Mouse (Mus musculus) CD4-positive naive resting alpha-beta T cell, adult 76 days (primary cell): Measurements from ENCODE around the gene Macrod1. TPM values are rescaled to one million over a fixed set of nuclear protein-coding genes. Genes with fewer than 3 reads are reported as not detected.

Experiments used
- total RNA-seq: library from RNA; stranded (reverse); gene quantifications from one replicate; pipeline ENCODE4 v1.2.4, GENCODE M21; 2023

Gene Macrod1
- 14.7 TPM for total RNA-seq

DNA sequence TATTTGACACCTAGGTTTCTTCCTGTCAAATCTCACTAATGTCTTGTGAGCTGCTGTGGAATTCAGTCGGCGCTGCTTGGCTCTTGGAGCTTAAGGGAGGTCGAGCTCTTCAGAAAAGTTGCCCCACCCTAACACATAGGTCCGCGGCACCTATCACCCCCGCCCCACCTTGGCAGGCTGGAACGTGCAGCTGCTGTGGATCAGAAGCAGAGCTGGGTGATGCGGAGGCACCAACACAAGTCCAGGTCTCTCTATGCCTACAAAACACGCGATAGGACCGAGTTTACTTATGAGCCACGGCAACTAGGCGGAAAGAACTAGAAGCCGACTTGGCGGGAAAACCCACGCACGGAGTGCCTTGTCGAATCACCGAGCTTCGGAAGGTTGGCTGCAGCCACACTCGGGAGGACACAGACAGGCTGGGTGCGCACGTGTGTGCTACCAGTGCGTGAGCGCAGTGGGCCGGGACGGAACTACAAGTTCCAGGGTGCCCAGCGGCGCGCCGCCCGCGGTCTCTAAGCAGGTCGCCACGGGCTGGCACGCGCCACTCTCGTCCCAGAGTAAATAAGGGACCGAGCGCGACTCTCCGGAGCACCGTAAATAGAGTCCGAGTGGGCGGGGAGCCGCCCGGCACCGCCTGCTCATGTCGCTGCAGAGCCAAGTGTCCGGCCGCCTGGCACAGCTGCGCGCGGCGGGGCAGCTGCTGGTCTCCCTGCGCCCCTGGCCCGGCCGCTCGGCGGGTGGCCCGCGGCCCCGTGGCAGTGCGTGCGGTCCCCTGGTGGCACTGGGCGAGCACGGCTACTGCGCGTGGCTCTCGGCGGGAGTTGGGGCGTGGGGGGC is at the start of gene Macrod1:
TSS of gene Macrod1 (plus strand) at position 563 of the 840 bp plus-strand sequence.

DNA sequence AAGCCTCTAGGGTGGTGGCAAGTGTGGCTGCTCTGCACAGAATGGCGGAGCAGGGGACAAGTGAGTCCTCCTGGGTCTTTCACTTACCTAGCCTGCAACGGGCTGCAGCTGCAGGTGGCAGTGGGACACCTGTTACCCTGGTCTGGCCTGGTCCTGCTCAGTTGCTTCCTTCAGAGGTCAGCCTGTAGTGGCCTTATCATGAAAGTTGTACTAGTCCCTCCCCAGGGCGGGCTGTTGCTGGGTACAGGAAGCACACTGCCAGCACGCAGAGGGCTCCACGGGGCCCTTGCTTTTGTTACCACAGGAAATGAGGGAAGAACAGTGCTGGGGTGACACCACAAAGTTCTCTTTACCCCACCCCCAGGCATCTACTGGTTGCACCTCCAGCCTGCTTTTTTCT is 37.4 kb upstream of the Macrod1 start, which contains the start of gene Fermt3:
TSS of gene Fermt3 (minus strand) at position 279 of the 400 bp plus-strand sequence.

DNA sequence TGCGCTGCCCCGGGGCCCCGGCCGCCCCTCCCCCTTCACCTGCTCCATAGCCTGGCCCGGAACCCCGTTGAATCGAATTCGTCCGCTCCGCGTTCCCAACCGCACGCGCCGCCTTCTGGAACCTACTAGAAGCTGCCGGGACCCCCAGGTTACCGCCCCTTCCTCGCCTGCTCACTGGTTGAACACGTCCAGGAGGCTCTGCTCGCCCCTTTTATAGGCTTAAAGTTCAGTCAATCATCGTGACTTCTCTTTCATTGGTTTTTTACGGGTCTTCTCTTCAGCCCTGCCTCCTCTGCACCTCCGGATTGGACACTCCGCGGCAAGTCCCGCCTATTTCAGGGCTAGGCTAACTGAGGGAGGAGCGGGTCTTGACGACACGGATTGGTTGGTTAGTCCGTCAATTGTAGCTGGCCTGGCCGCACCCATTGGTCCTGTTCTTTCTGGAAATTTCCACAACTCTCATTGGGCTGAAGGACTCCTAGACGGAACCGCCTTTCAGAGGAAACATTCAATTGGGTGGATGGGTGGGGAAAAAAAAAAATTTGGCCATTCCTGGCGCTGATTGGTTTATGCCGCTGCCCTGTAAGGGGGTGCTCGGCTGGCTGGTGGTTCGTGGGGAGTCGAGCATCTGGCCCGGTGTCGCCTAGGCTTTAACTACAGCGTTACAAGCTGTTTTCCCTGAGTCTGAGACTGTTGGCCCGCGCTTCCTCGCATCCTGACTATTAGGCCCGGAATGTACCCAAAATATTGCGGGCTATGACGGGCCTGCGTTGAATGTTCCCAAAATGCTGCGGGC is 16.6 kb upstream of the Macrod1 start, which contains the start of gene Stip1:
TSS of gene Stip1 (minus strand) at position 127 of the 796 bp plus-strand sequence.

DNA sequence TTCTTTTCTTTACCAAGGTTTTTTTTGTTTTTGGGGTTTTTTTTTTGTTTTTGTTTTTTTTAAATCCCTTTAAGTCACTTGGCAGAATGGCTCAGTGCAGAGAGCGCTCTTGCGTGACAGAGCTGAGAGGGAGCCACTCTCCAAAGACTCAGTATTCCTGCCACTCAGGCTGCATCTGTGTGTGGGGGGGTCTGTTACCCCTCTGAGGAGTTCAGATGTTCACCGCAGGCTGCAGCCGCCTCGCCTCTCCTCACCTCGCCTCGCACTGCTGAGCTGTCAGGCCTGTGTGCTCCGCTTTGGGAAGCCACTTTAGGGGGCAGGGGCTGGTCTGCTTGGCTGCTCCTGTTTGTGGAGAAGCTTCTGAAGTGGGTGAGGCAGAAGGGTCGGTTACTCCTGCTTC is 48.9 kb downstream of the Macrod1 start, which contains the start of gene Flrt1:
TSS of gene Flrt1 (minus strand) at position 186 of the 400 bp plus-strand sequence.

DNA sequence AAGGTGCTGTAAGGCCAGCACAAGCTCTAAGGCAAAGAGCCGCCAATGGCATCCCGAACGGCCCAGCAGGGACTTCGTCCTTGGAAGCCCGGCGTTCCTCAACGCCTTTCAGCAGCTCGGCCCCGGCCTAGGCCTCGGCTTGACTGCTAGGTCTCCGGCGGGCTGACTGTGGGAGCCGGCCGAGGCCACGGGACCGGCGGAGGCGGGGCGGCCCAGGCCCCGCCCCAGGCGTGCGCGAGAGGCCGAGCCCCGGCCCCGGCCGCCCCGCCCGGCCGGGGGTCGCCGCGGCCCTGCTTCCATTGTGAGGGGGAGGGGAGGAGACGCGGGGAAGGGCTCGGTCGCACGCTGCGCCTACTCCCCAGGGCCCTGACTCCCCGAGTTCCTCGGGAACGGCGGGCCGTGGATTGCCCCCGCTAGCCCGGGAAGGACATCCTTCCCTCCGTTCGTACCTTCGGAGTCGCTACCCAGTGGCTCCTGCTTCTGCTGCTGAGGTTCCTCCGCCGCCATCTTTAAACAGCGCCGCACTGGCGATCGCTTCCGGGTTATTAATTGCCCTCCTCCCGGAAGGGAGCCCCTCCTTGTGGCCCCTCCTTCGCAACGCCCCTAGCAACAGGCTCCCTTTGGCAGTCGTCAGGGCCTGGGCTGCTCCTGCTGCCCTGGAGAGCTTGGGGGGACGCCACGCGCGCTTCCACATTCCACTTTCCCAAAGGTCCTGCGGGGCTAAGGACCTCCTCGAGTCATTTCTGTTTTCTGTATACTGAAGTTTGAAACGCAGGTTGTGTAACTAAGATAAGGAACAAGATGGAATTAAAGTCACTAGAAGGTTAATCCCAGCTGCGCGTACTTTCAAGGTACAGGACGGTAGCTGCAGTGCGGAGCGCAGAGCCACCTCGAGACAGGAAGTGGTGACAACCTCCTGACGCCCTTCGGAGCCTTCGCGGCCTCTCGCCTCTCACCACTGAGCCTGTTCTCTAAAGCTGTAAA is 149.4 kb downstream of the Macrod1 start, which contains the start of gene Otub1:
TSS of gene Otub1 (minus strand) at position 564 of the 984 bp plus-strand sequence.

DNA sequence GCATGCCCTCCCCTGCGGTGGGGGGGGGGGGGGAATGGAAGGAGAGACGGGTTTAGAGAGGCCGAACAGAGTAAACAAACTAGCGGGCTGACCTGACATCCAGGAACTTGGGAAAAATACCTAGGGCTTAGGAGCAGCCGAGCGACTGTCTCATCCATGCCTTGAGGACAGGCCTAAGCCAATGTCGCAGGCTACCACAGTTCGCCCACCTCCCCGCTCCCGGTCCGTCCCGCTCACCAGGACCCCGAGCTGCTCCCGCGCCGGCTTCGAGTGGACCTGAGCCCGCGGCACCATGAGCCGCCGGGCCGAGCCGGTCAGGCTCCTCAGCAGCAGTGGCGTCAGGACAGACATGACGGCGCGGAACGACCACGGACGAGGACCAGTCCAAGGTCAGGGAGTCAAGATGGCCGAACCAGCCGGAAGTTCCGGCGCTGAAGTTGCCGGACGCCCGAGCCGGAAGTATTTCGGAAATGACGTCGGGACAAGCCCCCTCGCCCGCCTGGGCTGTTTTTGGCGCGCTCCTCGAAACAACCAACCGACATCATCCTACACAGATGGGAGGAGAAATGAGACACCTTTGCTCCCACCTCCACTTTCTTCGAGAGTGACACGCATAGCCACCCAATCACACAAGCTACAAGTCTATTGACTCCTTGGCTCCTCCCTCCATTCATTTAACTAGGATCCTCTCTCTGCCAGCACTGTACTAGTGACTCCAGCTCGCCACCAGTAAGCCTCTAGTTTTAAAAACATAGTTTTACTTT is 160.7 kb downstream of the Macrod1 start, which contains the start of gene Cox8a:
TSS of gene Cox8a (minus strand) at position 455 of the 764 bp plus-strand sequence.

DNA sequence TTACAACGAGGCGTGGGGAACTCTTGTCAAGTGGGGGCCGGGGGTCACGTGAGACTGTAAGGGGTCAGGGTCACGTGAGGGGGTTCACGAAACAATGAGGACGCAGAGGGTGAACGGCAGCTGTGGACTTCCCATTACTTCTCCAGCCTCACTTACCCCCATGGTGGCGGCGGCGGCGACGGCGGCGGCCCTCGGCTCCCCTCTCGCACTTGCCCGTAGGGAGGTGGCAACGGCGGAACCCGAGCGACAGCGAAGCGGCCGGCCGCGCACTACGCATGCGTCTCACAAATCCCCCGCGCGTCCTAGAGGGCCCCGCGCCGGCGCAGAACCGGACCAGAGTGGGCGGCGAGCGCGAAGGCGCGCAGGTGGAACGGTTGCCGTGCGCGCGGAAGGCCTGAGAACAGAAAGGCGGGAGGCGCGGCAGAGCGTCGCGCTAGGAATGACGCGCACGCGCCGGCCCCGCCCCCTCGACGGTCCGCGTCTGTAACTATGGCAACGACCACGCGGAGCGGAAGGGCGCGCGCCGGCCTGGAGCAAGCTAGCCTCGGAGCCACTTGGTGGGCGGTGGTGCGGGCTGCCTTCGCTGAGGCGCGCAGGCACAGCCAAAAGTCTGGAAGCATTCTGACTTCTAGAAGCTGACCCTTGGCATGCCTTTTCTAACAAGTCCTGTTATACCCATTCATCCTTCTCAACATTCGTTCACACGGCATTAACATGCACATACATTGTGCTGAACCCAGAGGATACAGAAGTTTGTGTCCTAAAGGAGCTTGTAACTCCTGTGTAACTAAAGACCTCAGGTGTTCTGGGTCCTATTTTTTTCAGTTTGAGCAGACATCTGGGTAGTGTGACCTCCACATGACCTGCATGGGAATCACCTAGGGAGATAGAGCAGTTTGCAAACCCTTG is 184.4 kb downstream of the Macrod1 start, which contains the start of gene Naa40:
TSS of gene Naa40 (minus strand) at position 402 of the 909 bp plus-strand sequence.

Other genes with a start within 250 kb of the Macrod1 start
- gene Rps6ka4, start 216.2 kb upstream of the Macrod1 start, total RNA-seq, result 26.8 TPM
- gene Ccdc88b, start 198.6 kb upstream of the Macrod1 start, total RNA-seq, result 89.3 TPM
- 125 TPM for gene Trmt112, start 147.1 kb upstream of the Macrod1 start, total RNA-seq
- 48.4 TPM for gene Prdx5, start 146.7 kb upstream of the Macrod1 start, total RNA-seq
- 26.7 TPM for gene Esrra, start 135.0 kb upstream of the Macrod1 start, total RNA-seq
- gene Catsperz, start 131.4 kb upstream of the Macrod1 start, total RNA-seq, result not detected
- 1.1 TPM for gene Kcnk4, start 122.3 kb upstream of the Macrod1 start, total RNA-seq
- 10.2 TPM for gene Bad, start 114.9 kb upstream of the Macrod1 start, total RNA-seq
- gene Gpr137, start 114.3 kb upstream of the Macrod1 start, total RNA-seq, result 7.0 TPM
- gene Ppp1r14b, start 81.8 kb upstream of the Macrod1 start, total RNA-seq, result 93.3 TPM
- gene Plcb3, start 80.3 kb upstream of the Macrod1 start, total RNA-seq, result 8.1 TPM
- gene Fkbp2, start 76.3 kb upstream of the Macrod1 start, total RNA-seq, result 11.3 TPM
- 7.7 TPM for gene Vegfb, start 69.2 kb upstream of the Macrod1 start, total RNA-seq
- gene Dnajc4, start 64.2 kb upstream of the Macrod1 start, total RNA-seq, result 28.4 TPM
- gene Nudt22, start 60.7 kb upstream of the Macrod1 start, total RNA-seq, result 5.1 TPM
- gene Trpt1, start 60.7 kb upstream of the Macrod1 start, total RNA-seq, result 2.1 TPM
- gene Fermt3, start 37.3 kb upstream of the Macrod1 start, total RNA-seq, result 143 TPM
- gene Stip1, start 16.8 kb upstream of the Macrod1 start, total RNA-seq, result 91.7 TPM
- gene Flrt1, start 48.9 kb downstream of the Macrod1 start, total RNA-seq, result not detected
- gene Otub1, start 149.5 kb downstream of the Macrod1 start, total RNA-seq, result 107 TPM
- 205 TPM for gene Cox8a, start 160.8 kb downstream of the Macrod1 start, total RNA-seq
- 33.5 TPM for gene Naa40, start 184.4 kb downstream of the Macrod1 start, total RNA-seq
- gene Rcor2, start 210.5 kb downstream of the Macrod1 start, total RNA-seq, result 1.7 TPM